Mouse (Mus musculus) embryonic facial prominence, embryonic 14.5 days (tissue): Measurements from ENCODE around the gene C1qb. TPM values are rescaled to one million over a fixed set of nuclear protein-coding genes. Genes with fewer than 3 reads are reported as not detected.

Experiments
- ATAC-seq: fragments of 200-750 bp; cut with Nextera tagmentation; 2 replicates; pipeline ENCODE4 v1.8.0; 2017; ENCODE audit warnings: low read depth, moderate number of reproducible peaks, moderate TSS enrichment
- DNase-seq: peaks from one replicate; pipeline ENCODE4 v3.0.0-alpha.2; 2015; ENCODE audit warnings: low spot score
- H3K27ac ChIP-seq: fragments of 300-500 bp; sonication (generic); replicated peaks from 2 replicates; pipeline ENCODE4 v1.5.1; 2014; ENCODE audit warnings: low read depth, mild to moderate bottlenecking, low read length, moderate library complexity
- H3K27me3 ChIP-seq: fragments of 300-500 bp; sonication (generic); replicated peaks from 2 replicates; pipeline ENCODE4 v1.6.1; 2014; ENCODE audit warnings: low read length; ENCODE audit not compliant: control insufficient read depth, insufficient read depth
- H3K36me3 ChIP-seq: fragments of 300-500 bp; sonication (generic); 2 replicates; pipeline ENCODE4 v1.6.1; 2014; ENCODE audit warnings: low read length, mixed read lengths; ENCODE audit not compliant: control insufficient read depth, insufficient read depth
- H3K4me1 ChIP-seq: fragments of 300-500 bp; sonication (generic); 2 replicates; pipeline ENCODE4 v1.6.1; 2014; ENCODE audit warnings: antibody characterized with exemption, low read length; ENCODE audit not compliant: control insufficient read depth, insufficient read depth
- H3K4me2 ChIP-seq: fragments of 300-500 bp; sonication (generic); 2 replicates; pipeline ENCODE4 v1.6.1; 2014; ENCODE audit warnings: low read depth, mild to moderate bottlenecking, low read length, moderate library complexity, mixed read lengths
- H3K4me3 ChIP-seq: fragments of 300-500 bp; sonication (generic); 2 replicates; pipeline ENCODE4 v1.5.1; 2014; ENCODE audit warnings: low read depth, mild to moderate bottlenecking, low read length
- H3K9ac ChIP-seq: fragments of 300-500 bp; sonication (generic); 2 replicates; pipeline ENCODE4 v1.6.1; 2014; ENCODE audit warnings: low read depth, mild to moderate bottlenecking, low read length, moderate library complexity, mixed read lengths
- H3K9me3 ChIP-seq: fragments of 300-500 bp; sonication (generic); 2 replicates; pipeline ENCODE4 v1.6.1; 2016; ENCODE audit warnings: low read length; ENCODE audit not compliant: control insufficient read depth
- WGBS: fragments of 180-500 bp; shearing (Covaris S2); extraction: QIAGEN DNeasy Blood & Tissue Kit; methylation state at CpG from one replicate; pipeline ENCODE4 v1.1.7; 2014; 5-methylcytosine and 5-hydroxymethylcytosine counted together
- polyA plus RNA-seq: library from polyadenylated mRNA; unstranded; fragments of >200 nt; fragmentation: Nextera tagmentation; extraction: Ambion mirVana; gene quantifications from 2 replicates; pipeline ENCODE4 v1.2.1, GENCODE M21; 2014

The C1qb gene
- polyA plus RNA-seq, 1 experiment from 2014 or later, result 99.6 TPM

DNA sequence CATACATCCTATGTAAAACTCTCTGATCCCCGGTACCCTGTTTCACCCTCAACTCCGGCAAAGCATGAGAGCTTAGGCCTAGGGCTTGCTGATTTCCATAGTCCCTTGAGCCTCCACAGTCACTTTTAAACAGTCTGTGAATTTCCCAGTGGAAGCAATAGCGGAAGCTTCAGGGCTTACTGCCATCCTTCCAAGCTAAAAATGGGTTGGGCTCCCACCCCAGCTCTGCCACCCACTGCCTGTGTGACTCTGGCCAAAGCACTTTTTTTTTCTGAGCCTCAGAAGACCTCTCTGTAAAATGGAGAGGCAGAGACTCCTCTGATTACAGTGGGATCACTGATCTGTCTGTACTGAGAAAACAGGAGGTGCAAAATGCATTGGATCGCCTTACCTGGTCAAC is 37.4 kb downstream of the C1qb start:
- 53% methylated on average over 4 of the region's 4 CpGs for WGBS
- Histone ChIP-seq H3K9me3 (no peaks in the 10 kb centered on the region), H3K4me1 (no peaks in the 10 kb centered on the region), H3K4me2 (no peak overlapping the region), H3K4me3 (no peak overlapping the region), H3K27ac (no peak overlapping the region), H3K9ac (no peak overlapping the region), H3K27me3 (no peaks in the 10 kb centered on the region), H3K36me3 (no peaks in the 10 kb centered on the region)
- ATAC-seq, result no peak
- no peak for DNase-seq

DNA sequence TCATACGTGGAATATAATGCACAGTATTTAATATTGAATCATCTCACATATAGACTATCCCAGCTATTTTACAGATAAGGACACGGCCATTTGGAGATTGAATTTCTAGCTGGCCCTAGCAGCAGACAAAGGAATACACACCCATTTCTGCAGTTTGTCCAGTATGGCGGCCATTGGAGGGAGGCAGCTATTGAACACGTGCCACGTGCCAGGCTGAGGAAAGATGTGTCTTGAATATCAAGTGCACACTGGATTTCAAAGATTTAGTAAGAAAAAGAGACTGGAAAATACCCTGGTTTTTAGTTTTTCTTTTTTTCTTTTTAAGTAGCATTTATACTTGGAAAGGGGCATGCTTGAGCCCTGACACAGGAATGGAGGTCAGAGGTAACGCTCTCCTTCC is 38.8 kb downstream of the C1qb start:
- 79% methylated on average over 6 of the region's 6 CpGs for WGBS
- DNase-seq, result no peak

DNA sequence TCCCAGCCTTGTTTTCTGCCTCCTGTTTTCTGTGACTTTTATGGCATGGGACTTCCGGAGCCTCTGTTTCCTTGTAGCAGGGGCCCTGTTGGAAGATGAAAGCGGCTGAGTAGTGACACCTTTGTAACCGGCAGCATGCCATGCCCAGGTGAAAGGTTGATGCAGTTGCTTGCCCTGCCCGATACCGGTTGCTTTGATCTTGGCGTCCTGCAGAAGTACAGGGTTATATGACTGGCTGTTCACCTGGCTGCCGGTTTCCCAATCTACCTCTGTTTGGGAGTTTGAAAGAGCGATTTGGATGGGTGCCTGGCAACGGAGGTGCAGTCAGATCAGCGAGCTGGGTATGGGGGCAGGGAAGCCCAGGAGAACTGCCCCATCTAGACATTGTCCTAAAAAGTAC is 43.2 kb downstream of the C1qb start:
- no peak overlapping the region for H3K4me3 ChIP-seq
- no peaks in the 10 kb centered on the region; the same call in 1 of the 2 replicates for H3K27me3 ChIP-seq
- 0 out of 2 replicates have a peak, but pooled peaks cover 3% of the 10 kb centered on the region for H3K4me1 ChIP-seq
- no peak overlapping the region for H3K4me2 ChIP-seq
- H3K9ac ChIP-seq, result no peak overlapping the region
- H3K9me3 ChIP-seq, result no peaks in the 10 kb centered on the region
- WGBS, result 76% methylated on average over 10 of the region's 10 CpGs
- DNase-seq (no peak), ATAC-seq (no peak)
- no peak overlapping the region for H3K27ac ChIP-seq
- no peaks in the 10 kb centered on the region for H3K36me3 ChIP-seq

More for the DNA sequence above, 38.8 kb downstream of the C1qb start:
- no peaks in the 10 kb centered on the region for H3K27me3 ChIP-seq
- no peaks in the 10 kb centered on the region for H3K9me3 ChIP-seq
- no peak for ATAC-seq
- H3K27ac ChIP-seq, result no peak overlapping the region
- H3K4me2 ChIP-seq, result no peak overlapping the region
- no peaks in the 10 kb centered on the region for H3K4me1 ChIP-seq
- no peaks in the 10 kb centered on the region for H3K36me3 ChIP-seq
- no peak overlapping the region for H3K4me3 ChIP-seq
- H3K9ac ChIP-seq, result no peak overlapping the region

DNA sequence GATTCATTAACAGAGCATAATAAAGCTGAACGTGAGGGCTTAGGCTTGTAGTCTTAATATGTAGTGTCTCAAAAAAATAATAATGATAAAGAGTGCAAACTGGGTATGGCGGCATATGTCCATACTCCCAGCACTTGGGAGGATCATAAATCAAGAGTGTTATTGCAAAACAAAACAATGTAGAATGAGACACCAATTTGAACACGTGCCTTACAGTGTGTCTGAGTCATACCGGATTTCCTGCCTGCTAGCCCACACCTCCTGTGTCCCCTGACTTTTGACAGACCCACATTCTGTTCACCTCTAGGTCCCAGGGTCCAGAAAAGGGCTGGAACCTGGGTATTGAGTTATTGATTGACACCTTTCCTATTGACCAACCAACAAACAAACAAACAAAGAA is 44.0 kb downstream of the C1qb start:
- no peak for ATAC-seq

DNA sequence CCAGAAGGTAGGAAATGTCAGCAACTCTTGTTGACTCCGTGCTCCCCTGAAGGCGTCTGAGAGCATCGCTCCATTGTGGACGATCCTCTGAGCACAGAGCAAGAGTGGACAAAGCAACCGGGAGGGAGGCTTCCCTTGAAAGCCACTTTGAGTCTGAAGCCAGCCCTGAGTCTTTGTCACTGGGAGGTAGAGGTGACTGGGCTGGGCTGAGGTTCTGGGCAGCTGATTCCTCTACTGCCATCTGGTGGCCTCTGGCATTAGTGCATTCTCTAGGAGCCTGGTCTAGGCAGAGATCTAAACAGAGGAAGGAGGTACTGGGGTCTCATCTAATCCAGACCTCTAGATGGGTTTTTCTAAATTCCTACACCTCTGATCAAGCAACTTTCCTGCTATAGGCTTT is 44.9 kb downstream of the C1qb start:
- WGBS, result 9% methylated on average over 5 of the region's 5 CpGs
- H3K9ac ChIP-seq, result no peak overlapping the region
- no peak overlapping the region for H3K4me3 ChIP-seq
- peak; percentile 70 for ATAC-seq
- H3K36me3 ChIP-seq, result no peaks in the 10 kb centered on the region
- DNase-seq, result peak; percentile 73
- H3K27ac ChIP-seq, result no peak overlapping the region
- peaks cover 10% of the 10 kb centered on the region; the same call in 1 of the 2 replicates for H3K4me1 ChIP-seq
- H3K9me3 ChIP-seq, result no peaks in the 10 kb centered on the region
- H3K27me3 ChIP-seq, result no peaks in the 10 kb centered on the region; the same call in 1 of the 2 replicates
- H3K4me2 ChIP-seq, result peak overlapping the region; percentile 16; the same call in 1 of the 2 replicates

More for the DNA sequence above, 44.0 kb downstream of the C1qb start:
- DNase-seq, result no peak
- no peaks in the 10 kb centered on the region for H3K9me3 ChIP-seq
- H3K27ac ChIP-seq, result no peak overlapping the region
- H3K36me3 ChIP-seq, result no peaks in the 10 kb centered on the region
- peaks cover 6% of the 10 kb centered on the region; the same call in 1 of the 2 replicates for H3K4me1 ChIP-seq
- H3K4me3 ChIP-seq, result no peak overlapping the region
- no peak overlapping the region for H3K4me2 ChIP-seq
- no peaks in the 10 kb centered on the region; the same call in 1 of the 2 replicates for H3K27me3 ChIP-seq
- no peak overlapping the region for H3K9ac ChIP-seq
- 75% methylated on average over 4 of the region's 4 CpGs for WGBS

DNA sequence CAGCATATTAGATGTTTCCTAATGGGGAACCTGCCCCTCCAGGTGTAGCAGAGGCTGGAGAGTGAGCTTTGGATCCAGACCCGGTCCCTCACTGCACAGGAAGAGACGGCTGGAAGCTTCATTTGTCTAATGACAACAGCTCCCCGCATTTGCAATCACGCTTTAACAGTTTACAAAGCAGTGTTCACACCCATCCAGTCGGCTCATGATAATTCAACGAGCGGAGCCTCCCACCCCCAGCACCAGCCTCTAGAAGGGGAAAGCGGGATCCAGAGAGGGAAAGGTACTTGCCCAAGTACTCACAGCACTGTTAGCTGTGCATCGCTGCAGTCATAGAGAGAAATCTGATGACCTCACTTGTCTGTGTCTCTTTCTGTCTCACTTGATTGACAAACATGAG is 47.5 kb downstream of the C1qb start:
- Histone ChIP-seq H3K9ac (no peak overlapping the region), H3K4me2 (no peak overlapping the region), H3K4me1 (peaks cover 22% of the 10 kb centered on the region), H3K9me3 (no peaks in the 10 kb centered on the region), H3K36me3 (no peaks in the 10 kb centered on the region), H3K27ac (no peak overlapping the region), H3K27me3 (no peaks in the 10 kb centered on the region; the same call in 1 of the 2 replicates), H3K4me3 (no peak overlapping the region)
- ATAC-seq (no peak), DNase-seq (no peak)
- WGBS, result 66% methylated on average over 9 of the region's 9 CpGs

DNA sequence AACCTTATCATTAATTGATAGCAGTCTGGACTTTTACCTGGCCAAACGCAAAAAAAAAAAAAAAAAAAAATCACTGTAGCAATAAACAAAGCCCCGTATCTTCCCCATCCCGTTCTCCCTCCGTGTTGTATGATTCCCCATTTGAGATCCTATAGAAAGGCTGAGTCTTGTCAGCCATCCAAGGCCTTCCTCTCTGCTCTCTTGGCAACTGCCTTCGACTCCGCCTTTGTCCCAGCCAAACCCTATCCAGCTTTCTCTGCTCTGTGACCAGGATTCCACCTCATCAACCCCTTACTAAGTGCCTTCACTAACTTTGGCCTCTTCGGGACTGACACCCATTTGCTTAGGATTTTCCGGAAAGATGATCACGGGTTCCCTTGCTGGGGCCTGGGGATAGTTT is 48.0 kb downstream of the C1qb start:
- DNase-seq, result no peak
- Histone ChIP-seq H3K27me3 (no peaks in the 10 kb centered on the region; the same call in 1 of the 2 replicates), H3K4me3 (no peak overlapping the region), H3K4me2 (no peak overlapping the region), H3K9ac (no peak overlapping the region), H3K4me1 (peaks cover 27% of the 10 kb centered on the region), H3K9me3 (no peaks in the 10 kb centered on the region), H3K27ac (no peak overlapping the region), H3K36me3 (no peaks in the 10 kb centered on the region)
- ATAC-seq, result no peak
- WGBS, result 71% methylated on average over 9 of the region's 9 CpGs

DNA sequence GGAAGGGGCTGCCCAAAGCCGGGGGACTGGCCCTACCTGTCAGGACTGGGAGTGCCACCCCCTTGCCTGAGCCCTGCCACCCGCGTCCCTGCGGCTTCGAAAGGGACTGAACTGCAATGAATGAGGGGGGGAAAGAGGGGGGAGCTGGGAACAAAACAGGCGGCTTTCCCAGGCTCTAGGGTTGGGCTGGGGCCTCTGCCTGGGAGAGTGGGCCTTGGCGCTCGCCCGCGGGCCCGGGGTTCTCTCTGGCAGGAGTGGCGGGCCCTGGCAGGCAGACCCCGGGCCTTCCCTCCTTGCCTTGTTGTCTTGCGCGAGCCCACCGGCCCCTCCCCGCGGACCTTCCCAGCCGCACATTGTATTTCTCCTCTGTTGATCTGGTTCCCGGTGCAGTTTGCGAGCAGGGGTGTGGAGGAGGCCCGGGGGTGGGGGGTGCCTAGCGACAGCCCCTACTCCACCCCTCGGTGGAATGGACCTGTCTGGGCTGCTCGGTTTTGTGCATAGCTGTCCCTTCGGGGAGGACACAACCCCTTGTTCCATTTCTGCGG is 49.5 kb downstream of the C1qb start:
- under 1% methylated on average over 13 of the region's 27 CpGs for whole genome bisulfite sequencing
- Histone ChIP-seq H3K9me3 (no peaks in the 10 kb centered on the region), H3K36me3 (no peaks in the 10 kb centered on the region), H3K9ac (peak overlapping the region; percentile 85), H3K4me1 (peaks cover 36% of the 10 kb centered on the region), H3K4me3 (peak overlapping the region; percentile 89), H3K27me3 (no peaks in the 10 kb centered on the region; the same call in 1 of the 2 replicates), H3K27ac (peak overlapping the region; percentile 96), H3K4me2 (peak overlapping the region; percentile 95)
- peak; percentile 58 for ATAC-seq
- DNase-seq, result peak; percentile 66
